Mouse (Mus musculus) mature B cell (primary cell): ENCODE data around the gene Nhlrc4.

ENCODE experiments used
- in situ Hi-C: fragments of 300-500 bp; cut with MboI; formaldehyde crosslinking; loops from 2 replicates; pipeline ENCODE4 v1.14.3; 2019

Nhlrc4 gene

DNA sequence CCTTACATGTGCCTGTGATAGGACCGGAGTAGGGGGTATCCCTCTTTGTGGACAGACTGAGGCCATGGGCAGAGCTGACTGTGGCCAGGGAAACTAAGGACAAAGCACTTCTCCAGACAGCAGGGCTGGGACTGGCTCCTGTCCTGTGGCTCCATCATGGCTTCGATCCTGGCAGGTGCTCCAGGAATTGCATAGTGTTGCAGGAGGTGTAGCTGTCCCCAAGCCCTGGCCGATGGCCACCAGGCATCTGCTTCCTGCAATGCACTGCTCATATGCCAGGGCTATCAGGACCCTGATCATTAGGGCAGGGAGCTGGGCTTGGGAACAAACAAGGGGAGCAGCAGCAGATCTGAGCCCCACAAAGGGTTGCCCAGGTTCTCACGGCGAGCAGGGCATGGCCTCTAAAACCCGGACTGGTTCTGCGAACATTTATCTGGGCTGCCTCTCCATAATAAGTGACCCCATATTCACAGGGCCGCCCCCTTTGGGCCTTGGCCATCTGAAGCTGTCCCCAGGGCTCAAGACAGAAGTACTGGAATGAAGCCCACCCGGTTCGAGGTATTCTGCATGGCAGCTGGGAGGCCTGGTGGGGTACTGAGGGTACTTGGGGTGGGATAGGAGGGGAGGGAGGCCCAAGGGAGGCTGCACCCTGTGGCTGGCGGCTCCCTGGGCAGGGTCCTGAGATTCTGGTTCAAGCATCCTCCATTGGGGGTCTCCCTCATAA lies 14.2 kb upstream of the Nhlrc4 start:
- in situ Hi-C loops = no loop called here

DNA sequence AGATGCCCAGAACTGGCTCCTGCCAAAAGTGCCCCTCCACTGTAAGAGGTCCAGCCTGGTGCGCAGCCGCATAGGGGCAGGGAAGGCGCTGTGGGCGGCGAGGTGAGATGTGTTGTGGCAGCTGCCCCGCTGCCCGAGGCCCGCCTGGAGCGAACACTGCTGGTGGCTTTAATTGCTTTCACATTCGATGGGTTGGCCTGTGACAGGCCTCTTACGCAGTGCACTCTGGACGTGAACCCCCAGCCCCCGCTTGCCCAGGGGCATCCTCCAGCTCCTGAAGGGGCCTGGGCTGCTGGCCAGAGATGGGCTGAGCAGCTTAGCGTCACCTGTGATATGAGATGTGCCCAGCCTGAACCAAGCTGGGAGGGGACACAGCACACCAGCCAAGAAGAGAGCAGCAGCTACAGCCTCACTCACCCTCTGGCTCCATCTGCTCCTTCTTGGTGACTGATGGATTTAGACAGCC lies 12.9 kb upstream of the Nhlrc4 start:
- in situ Hi-C loops = no loop called here

DNA sequence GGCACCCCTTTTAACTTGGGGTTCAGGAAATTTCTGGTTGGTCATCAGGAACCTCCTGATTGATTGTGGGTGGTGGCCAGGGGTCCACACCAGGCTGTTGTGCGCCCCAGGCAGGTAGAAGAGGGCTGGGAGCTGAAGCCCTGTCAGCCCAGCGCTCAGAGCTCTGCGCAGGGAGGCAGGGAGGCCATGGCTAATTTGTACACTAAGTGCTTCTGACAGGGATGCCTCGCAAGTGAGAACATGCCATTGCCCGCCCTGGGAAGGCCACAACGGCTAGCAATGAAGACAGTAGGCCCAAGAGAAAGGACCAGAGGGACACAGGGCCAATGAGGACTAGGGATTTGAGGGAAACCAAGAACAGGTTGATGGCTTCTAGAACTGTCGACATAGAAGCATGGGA lies 11.9 kb upstream of the Nhlrc4 start:
- in situ Hi-C loops = no loop called here

DNA sequence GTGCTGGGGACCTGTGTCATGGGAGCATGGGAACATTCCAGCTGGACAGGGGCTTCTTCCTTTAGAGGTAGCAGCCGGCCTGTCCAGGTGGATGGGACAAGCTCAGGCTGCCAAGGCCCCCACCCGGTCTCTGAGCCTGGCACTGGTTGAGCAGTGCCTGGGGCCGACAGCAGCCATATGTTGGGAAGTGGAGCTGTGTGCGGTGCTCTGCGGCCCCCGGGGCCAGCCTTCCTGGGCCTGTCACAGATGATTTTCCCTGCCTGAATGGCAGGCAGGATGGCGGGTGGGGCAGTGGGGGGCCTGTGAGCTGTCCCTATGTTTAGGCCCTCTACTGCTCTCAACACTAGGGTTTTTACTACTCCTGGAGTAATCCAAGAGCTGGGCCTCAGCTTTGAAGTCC lies 11.4 kb upstream of the Nhlrc4 start:
- in situ Hi-C loops = no loop called here

GRCm38 (mm10) chr17:25955736-25956135 lies 11.0 kb upstream of the Nhlrc4 start:
- in situ Hi-C loops = no loop called here

- in situ Hi-C loops = no loop called here
These were observed 9.9 kb upstream of the Nhlrc4 start for GRCm38 (mm10) chr17:25954671-25955070.

- in situ Hi-C loops = no loop called here
These were observed 8.4 kb upstream of the Nhlrc4 start for GRCm38 (mm10) chr17:25953161-25953560.

DNA sequence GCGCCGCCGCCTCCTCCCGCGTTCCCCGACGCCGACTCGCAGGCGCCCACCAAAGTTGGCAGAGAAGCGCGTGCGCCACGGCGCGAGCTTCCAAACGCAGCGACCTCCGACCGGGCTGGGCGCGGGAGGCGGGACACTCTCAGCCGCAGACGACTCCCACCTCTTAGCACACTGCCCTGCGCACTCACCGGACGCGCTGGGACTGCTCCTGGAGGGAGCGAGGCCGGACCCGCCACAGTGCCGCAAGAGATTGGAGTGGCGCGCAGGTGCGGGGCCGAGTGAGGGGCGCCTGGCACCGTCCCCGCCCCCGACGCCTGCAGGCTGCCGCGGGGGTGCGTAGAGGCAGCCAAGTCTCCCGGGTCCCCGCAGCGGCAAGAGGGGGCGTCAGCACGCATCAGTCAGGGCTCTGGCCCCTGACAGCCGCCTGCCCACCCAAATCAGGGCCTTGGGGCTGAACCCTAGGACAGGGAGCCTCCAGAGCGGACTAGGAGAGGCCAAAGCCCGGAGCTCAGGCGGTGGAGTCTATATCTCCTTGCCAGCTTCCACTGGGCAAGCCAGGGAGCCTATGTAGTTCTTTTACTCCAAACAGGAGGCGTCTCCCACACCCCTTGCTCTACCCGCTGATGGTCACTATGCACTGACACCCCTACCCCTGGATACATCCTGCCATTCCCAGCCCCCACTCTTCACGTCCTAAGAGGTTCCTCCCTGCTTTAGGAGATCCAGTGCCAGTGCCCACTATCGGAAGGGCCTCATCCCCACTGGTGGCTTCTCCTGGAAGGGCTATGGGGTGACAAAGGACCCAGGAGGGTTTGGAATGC lies 7.3 kb upstream of the Nhlrc4 start, which contains the start of gene A930017K11Rik:
TSS of gene A930017K11Rik (minus strand) at position 763 of the 821 bp plus-strand sequence.
- in situ Hi-C loops = no loop called here

- in situ Hi-C loops = no loop called here
These were observed 6.6 kb upstream of the Nhlrc4 start for GRCm38 (mm10) chr17:25951225-25951802.

GRCm38 (mm10) chr17:25950706-25951105 lies 5.9 kb upstream of the Nhlrc4 start:
- in situ Hi-C loops = no loop called here

GRCm38 (mm10) chr17:25949981-25950380 lies 5.2 kb upstream of the Nhlrc4 start:
- in situ Hi-C loops = no loop called here

GRCm38 (mm10) chr17:25948051-25948450 lies 3.3 kb upstream of the Nhlrc4 start:
- in situ Hi-C loops = no loop called here

GRCm38 (mm10) chr17:25947576-25947975 lies 2.8 kb upstream of the Nhlrc4 start:
- in situ Hi-C loops = no loop called here

GRCm38 (mm10) chr17:25946891-25947290 lies 2.1 kb upstream of the Nhlrc4 start:
- in situ Hi-C loops = no loop called here

DNA sequence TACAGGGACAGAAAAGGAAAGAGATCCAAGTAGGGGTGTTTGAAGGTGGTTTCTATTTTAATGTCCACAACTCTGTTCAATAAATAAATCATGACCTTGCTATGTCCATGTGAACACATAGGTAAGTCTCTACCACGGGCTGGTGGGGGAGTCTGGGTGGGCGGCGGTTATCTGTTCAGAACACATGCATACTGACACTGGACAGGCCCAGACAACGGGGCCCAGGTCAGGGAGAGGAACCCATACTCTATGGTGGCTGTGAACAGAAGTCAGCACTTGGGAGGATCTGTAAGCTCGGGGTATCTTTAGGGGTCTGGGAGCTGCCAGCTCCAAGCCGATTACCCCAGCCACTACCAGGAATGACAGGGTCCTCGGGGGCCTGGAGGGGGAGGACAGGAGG lies 1.6 kb upstream of the Nhlrc4 start:
- in situ Hi-C loops = no loop called here

DNA sequence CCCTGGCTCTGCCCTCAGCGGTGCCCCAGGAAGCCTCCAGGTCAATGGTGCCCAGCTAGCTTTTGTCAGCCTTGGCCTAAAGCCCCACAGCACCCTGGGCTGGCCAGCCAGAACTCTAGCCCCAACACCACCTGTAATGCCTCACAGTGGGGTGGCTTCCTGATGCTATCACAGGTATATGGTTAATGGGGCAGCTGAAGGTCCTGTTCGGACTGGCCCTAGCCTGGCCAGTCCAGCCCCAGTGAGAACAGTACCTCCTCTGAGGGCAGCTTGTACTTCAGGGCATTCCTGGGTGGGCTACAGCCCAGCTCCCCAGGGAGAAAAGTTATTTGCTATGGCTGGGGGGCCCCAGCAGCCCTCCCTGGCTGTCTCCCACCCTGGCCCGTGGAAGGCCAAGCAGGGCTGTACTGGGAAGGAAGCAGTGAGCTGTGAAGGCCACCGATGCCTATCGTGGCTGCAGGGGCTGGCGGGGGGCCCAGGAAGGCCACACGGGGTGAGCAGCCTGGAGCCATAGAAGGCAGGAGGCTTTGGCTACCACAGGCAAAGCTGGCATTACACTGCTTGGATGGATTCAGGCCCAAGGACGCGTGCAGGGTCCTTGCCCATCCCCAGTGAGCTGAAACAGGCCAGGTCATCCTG lies 875 bp upstream of the Nhlrc4 start:
- in situ Hi-C loops = no loop called here

- in situ Hi-C loops = no loop called here
These were observed 992 bp downstream of the Nhlrc4 start for GRCm38 (mm10) chr17:25943769-25944168.

DNA sequence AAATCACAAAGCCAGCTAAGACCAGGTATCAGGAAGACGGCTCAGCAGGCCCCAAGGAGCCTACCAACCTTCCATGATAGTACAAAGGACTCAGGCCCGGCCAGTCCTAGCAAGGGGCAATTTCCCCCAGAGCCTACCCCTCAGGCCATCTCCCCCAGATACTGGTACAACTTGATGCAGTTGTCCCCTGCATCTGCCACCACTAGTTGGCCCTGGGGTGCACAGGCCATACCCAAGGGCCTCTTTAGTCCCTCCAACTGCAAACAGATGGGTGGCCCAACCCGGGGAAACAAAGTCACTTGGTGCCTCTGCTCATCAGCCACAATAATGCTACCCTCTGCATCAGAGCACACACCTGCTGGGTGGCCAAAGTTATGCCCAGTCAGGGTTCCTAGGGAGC lies 1.5 kb downstream of the Nhlrc4 start:
- in situ Hi-C loops = no loop called here

DNA sequence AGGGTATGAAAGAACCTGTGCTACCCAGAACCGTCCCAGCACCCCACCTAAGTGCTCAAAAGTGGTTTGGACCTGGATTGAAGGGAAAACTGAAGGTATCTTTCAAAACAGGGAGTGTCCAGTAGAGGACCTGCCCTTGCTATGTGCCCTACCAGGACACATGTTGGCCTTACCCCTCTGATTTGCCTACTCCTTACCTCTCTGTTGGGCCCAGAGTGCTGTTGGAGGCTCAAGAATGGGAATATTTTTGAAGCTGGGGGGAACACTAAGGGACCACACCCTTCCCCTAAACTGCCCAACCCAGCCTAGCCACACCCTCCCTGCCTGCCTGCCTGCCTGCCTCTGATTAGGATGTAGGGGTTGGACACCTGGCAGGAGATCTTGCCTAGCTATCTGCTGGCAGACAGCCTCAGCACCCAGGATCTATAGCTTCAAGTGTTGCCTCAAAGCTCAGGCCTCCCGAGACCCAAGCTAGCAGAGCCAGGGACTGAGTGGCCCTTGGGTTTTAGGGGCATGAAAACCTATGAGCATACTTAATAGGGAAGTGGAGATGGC lies 2.1 kb downstream of the Nhlrc4 start:
- in situ Hi-C loops = no loop called here

- in situ Hi-C loops = no loop called here
These were observed 3.1 kb downstream of the Nhlrc4 start for GRCm38 (mm10) chr17:25941511-25942241.

GRCm38 (mm10) chr17:25934526-25934925 lies 10.2 kb downstream of the Nhlrc4 start:
- in situ Hi-C loops = no loop called here
